Mouse (Mus musculus) embryonic facial prominence, embryonic 11.5 days (tissue): ENCODE data around the gene Gnas. TPM values are rescaled to one million over a fixed set of nuclear protein-coding genes. Genes with fewer than 3 reads are reported as not detected.
"Not testable (repeated sequence)": the region's sequence is repeated elsewhere in the genome, so short reads cannot be mapped to it uniquely, and the experiment has no call there.

Experiments used
- ATAC-seq: fragments of 200-750 bp; cut with Nextera tagmentation; replicated peaks from 2 replicates; pipeline ENCODE4 v1.8.0; 2017; ENCODE audit warnings: low read depth; ENCODE audit not compliant: insufficient number of reproducible peaks, low FRiP score, low TSS enrichment
- DNase-seq: peaks from one replicate; pipeline ENCODE4 v3.0.0-alpha.2; 2015; ENCODE audit warnings: low spot score
- H3K27ac ChIP-seq: fragments of 300-500 bp; sonication (generic); replicated peaks from 2 replicates; pipeline ENCODE4 v1.5.1; 2014; ENCODE audit warnings: mild to moderate bottlenecking, low read depth, low read length, control low read depth
- H3K27me3 ChIP-seq: fragments of 300-500 bp; sonication (generic); 2 replicates; pipeline ENCODE4 v1.6.1; 2014; ENCODE audit warnings: mild to moderate bottlenecking, low read length, moderate library complexity, mixed read lengths; ENCODE audit not compliant: control insufficient read depth, insufficient read depth
- H3K36me3 ChIP-seq: fragments of 300-500 bp; sonication (generic); replicated peaks from 2 replicates; pipeline ENCODE4 v1.6.1; 2014; ENCODE audit warnings: low read depth, mild to moderate bottlenecking, low read length, moderate library complexity, mixed read lengths; ENCODE audit not compliant: control insufficient read depth, insufficient read depth
- H3K4me1 ChIP-seq: fragments of 300-500 bp; sonication (generic); 2 replicates; pipeline ENCODE4 v1.6.1; 2014; ENCODE audit warnings: low read length, mixed read lengths; ENCODE audit not compliant: control insufficient read depth, insufficient read depth
- H3K4me2 ChIP-seq: fragments of 300-500 bp; sonication (generic); 2 replicates; pipeline ENCODE4 v1.6.1; 2014; ENCODE audit warnings: low read depth, mild to moderate bottlenecking, control low read depth, low read length, moderate library complexity
- H3K4me3 ChIP-seq: fragments of 300-500 bp; sonication (generic); 2 replicates; pipeline ENCODE4 v1.5.1; 2014; ENCODE audit warnings: low read depth, low read length, control low read depth
- H3K9ac ChIP-seq: fragments of 300-500 bp; sonication (generic); replicated peaks from 2 replicates; pipeline ENCODE4 v1.6.1; 2014; ENCODE audit warnings: mild to moderate bottlenecking, control low read depth, low read length
- H3K9me3 ChIP-seq: fragments of 300-500 bp; sonication (generic); replicated peaks from 2 replicates; pipeline ENCODE4 v1.6.1; 2016; ENCODE audit warnings: mild to moderate bottlenecking, low read length, inconsistent platforms, mixed read lengths; ENCODE audit not compliant: control insufficient read depth
- WGBS: fragments of 180-500 bp; shearing (Covaris S2); extraction: QIAGEN DNeasy Blood & Tissue Kit; methylation state at CpG from one replicate; pipeline ENCODE4 v1.1.7; 2014; 5-methylcytosine and 5-hydroxymethylcytosine counted together
- polyA plus RNA-seq: library from polyadenylated mRNA; unstranded; fragments of >200 nt; fragmentation: Nextera tagmentation; extraction: Ambion mirVana; gene quantifications from 2 replicates; pipeline ENCODE4 v1.2.1, GENCODE M21; 2014

Gene Gnas
- polyA plus RNA-seq, 1 experiment from 2014 or later, result 1,397 TPM

DNA sequence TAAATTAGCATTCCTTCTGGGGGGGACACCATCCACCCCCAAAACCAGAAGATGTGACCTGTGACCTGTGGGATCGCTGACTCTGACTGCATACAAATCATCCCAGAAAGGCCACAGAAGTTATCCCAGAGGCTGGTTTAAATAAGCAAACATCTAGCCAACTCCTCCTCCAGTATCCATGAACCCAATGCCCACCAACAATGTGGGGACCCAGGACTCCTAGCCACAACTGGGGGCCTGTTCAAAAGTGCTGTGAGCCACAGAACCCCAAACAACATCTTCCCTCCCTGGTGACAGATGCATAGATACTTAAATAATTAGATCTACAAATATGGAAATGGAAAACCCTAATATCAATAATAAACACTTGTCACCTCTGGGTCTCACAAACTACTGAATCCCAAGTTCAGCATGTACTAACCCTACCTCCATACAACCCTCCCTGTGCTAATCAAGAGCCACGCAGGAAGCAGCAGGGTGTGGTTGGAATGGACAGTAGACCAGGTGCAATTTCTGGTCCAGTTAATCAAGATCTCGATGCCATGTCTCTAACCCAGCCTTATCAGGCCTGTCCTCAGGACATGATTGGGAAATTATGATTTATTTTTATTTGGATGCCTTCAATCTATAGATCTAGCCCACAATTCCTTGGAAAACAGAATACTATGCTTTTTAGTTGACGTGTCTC, 56.9 kb downstream of the Gnas start:
- ATAC-seq, result no peak
- 85% methylated on average over 4 of the region's 4 CpGs for WGBS
- H3K9ac ChIP-seq, result no peak overlapping the region
- DNase-seq, result no peak
- no peaks in the 10 kb centered on the region; the same call in 1 of the 2 replicates for H3K9me3 ChIP-seq
- peaks cover 13% of the 10 kb centered on the region for H3K36me3 ChIP-seq
- no peak overlapping the region for H3K4me2 ChIP-seq
- peaks cover 4% of the 10 kb centered on the region; the same call in 1 of the 2 replicates for H3K4me1 ChIP-seq
- no peak overlapping the region for H3K4me3 ChIP-seq
- H3K27me3 ChIP-seq, result no peaks in the 10 kb centered on the region
- no peak overlapping the region for H3K27ac ChIP-seq

- no peak for ATAC-seq
- no peak overlapping the region for H3K4me2 ChIP-seq
- H3K27ac ChIP-seq, result no peak overlapping the region
- no peaks in the 10 kb centered on the region; the same call in 1 of the 2 replicates for H3K9me3 ChIP-seq
- no peak overlapping the region for H3K9ac ChIP-seq
- no peak for DNase-seq
- no peak overlapping the region for H3K4me3 ChIP-seq
- WGBS, result 75% methylated on average over 8 of the region's 8 CpGs
- peaks cover 22% of the 10 kb centered on the region for H3K36me3 ChIP-seq
- no peaks in the 10 kb centered on the region for H3K27me3 ChIP-seq
- peaks cover 4% of the 10 kb centered on the region; the same call in 1 of the 2 replicates for H3K4me1 ChIP-seq
These were observed 58.8 kb downstream of the Gnas start for GRCm38 (mm10) chr2:174342793-174343400.

DNA sequence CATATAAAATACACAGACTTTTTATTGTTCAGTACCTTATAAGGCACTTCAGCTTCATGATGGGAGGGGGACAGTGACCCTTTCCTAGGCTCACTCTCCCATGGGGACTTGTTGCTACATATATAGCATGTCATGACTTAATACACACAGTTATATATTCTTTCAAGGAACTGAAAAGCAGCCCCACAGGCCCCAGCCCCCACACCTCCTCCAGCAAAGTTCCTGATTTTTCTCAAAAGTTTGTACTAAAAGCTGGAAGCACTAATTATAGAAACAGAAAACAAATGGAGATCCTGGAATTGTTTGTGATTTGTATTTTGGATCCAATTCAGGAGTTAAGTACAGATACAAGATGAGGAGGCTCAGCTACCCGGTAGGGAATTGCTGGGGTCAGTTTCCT, 59.4 kb downstream of the Gnas start:
- Histone ChIP-seq H3K27ac (no peak overlapping the region), H3K9ac (no peak overlapping the region), H3K4me1 (peaks cover 4% of the 10 kb centered on the region; the same call in 1 of the 2 replicates), H3K27me3 (no peaks in the 10 kb centered on the region), H3K36me3 (peaks cover 22% of the 10 kb centered on the region), H3K4me2 (no peak overlapping the region), H3K4me3 (no peak overlapping the region), H3K9me3 (no peaks in the 10 kb centered on the region; the same call in 1 of the 2 replicates)
- WGBS, result 48% methylated on average over 1 of the region's 1 CpGs
- DNase-seq (no peak), ATAC-seq (no peak)

DNA sequence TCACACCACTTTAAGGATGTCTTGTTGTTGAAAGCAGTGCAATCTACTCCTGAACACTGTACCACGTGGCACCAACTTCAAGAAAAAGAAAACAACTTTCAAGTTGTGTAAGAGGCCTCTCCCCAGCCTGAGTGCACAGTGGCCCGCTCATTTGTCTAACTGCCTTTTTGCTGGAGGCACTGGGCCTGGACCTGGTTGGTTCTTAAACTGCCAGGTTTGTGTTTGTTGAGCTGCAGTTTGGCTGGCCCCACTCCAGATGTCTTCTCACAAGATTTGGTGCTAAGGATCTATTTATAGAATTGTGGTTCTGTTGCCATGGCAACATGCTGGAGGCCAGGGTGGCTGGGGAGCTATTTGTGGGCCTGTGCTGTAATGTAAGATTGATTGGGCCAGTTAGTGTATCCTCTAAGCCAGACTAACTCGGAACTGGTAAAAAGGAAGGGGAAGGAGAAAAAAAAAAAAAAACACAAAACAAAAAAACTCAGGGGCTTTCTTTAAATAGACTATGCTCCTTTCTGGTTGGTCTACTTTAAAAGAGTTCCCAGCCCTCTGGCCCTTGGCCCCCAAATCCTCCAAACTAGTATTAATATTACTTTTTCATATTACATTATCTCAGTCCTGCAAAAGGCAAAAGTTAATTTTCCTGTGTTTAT, 60.0 kb downstream of the Gnas start:
- Histone ChIP-seq H3K4me1 (peaks cover 4% of the 10 kb centered on the region; the same call in 1 of the 2 replicates), H3K9ac (no peak overlapping the region), H3K4me2 (no peak overlapping the region), H3K27ac (no peak overlapping the region), H3K9me3 (no peaks in the 10 kb centered on the region; the same call in 1 of the 2 replicates), H3K27me3 (no peaks in the 10 kb centered on the region), H3K36me3 (peaks cover 22% of the 10 kb centered on the region), H3K4me3 (no peak overlapping the region)
- 38% methylated on average over 3 of the region's 3 CpGs for WGBS
- ATAC-seq, result peak; percentile 35
- DNase-seq, result peak; percentile 80

- no peak overlapping the region for H3K4me3 ChIP-seq
- no peak overlapping the region for H3K9ac ChIP-seq
- no peaks in the 10 kb centered on the region for H3K27me3 ChIP-seq
- 91% methylated on average over 16 of the region's 16 CpGs for WGBS
- no peak for ATAC-seq
- H3K4me2 ChIP-seq, result no peak overlapping the region
- peaks cover 22% of the 10 kb centered on the region for H3K36me3 ChIP-seq
- H3K4me1 ChIP-seq, result peaks cover 4% of the 10 kb centered on the region; the same call in 1 of the 2 replicates
- no peak overlapping the region for H3K27ac ChIP-seq
- no peak for DNase-seq
- H3K9me3 ChIP-seq, result no peaks in the 10 kb centered on the region; the same call in 1 of the 2 replicates
These were observed 60.9 kb downstream of the Gnas start for GRCm38 (mm10) chr2:174344996-174345395.

DNA sequence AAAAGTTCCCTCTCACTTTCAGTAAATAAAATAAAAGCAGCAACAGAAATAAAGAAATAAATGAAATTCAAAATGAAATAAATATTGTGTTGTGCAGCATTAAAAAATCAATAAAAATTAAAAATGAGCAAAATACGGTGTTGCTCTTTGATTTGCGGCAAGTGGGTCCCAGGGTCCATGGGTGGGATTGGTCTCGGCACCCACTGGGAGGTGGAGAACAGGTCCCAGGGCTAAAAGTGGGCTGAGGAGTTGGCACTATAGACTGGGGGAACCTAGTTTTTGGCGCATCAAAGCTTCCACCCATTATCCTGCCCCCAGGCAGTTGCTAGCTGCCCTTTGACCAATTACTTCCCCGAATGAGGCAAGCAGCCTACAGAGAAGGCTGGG, 62.5 kb downstream of the Gnas start, which contains the start of gene Gm20721:
TSS of gene Gm20721 (minus strand) at position 101 of the 387 bp plus-strand sequence.
- Histone ChIP-seq H3K4me2 (no peak within 1 kb of the TSS), H3K9me3 (no peaks in the 10 kb centered on the region; the same call in 1 of the 2 replicates), H3K9ac (no peak within 1 kb of the TSS), H3K36me3 (peaks cover 22% of the 10 kb centered on the region), H3K4me3 (no peak within 1 kb of the TSS), H3K4me1 (peaks cover 4% of the 10 kb centered on the region; the same call in 1 of the 2 replicates), H3K27ac (no peak within 1 kb of the TSS), H3K27me3 (no peaks in the 10 kb centered on the region)
- WGBS, result 90% methylated on average over 5 of the region's 5 CpGs
- DNase-seq, result no peak
- no peak for ATAC-seq

GRCm38 (mm10) chr2:174346999-174347668, 63.0 kb downstream of the Gnas start:
- not testable (repeated sequence) for H3K27ac ChIP-seq, H3K4me2 ChIP-seq, H3K4me3 ChIP-seq, H3K27me3 ChIP-seq, H3K4me1 ChIP-seq, DNase-seq, H3K9ac ChIP-seq, H3K9me3 ChIP-seq, ATAC-seq
- 98% methylated on average over 2 of the region's 2 CpGs for WGBS
- peaks cover 22% of the 10 kb centered on the region for H3K36me3 ChIP-seq
